Mouse (Mus musculus) lung, postnatal 0 days (tissue): ENCODE measurements around the gene Sbk2. TPM values are rescaled to one million over a fixed set of nuclear protein-coding genes. Genes with fewer than 3 reads are reported as not detected.

Experiments
- ATAC-seq: fragments of 200-750 bp; cut with Nextera tagmentation; 2 replicates; pipeline ENCODE4 v1.8.0; 2017; ENCODE audit warnings: moderate library complexity
- DNase-seq: peaks from one replicate; pipeline ENCODE4 v3.0.0-alpha.2; 2016; ENCODE audit warnings: low spot score
- H3K27ac ChIP-seq: fragments of 300-500 bp; sonication (generic); 2 replicates; pipeline ENCODE4 v1.5.1; 2014; ENCODE audit warnings: antibody characterized with exemption, mild to moderate bottlenecking, low read length, mixed read lengths
- H3K27me3 ChIP-seq: fragments of 300-500 bp; sonication (generic); replicated peaks from 2 replicates; pipeline ENCODE4 v1.6.1; 2014; ENCODE audit warnings: low read length, mixed read lengths; ENCODE audit not compliant: insufficient read depth
- H3K36me3 ChIP-seq: fragments of 300-500 bp; sonication (generic); 2 replicates; pipeline ENCODE4 v1.6.1; 2014; ENCODE audit warnings: low read length, mixed read lengths; ENCODE audit not compliant: insufficient read depth
- H3K4me1 ChIP-seq: fragments of 300-500 bp; sonication (generic); 2 replicates; pipeline ENCODE4 v1.6.1; 2014; ENCODE audit warnings: antibody characterized with exemption, low read depth, low read length, mixed read lengths; ENCODE audit not compliant: insufficient read depth
- H3K4me2 ChIP-seq: fragments of 300-500 bp; sonication (generic); replicated peaks from 2 replicates; pipeline ENCODE4 v1.6.1; 2014; ENCODE audit warnings: low read depth, mild to moderate bottlenecking, low read length, moderate library complexity, mixed read lengths
- H3K4me3 ChIP-seq: fragments of 300-500 bp; sonication (generic); 2 replicates; pipeline ENCODE4 v1.5.1; 2014; ENCODE audit warnings: low read depth, low read length
- H3K9ac ChIP-seq: fragments of 300-500 bp; sonication (generic); replicated peaks from 2 replicates; pipeline ENCODE4 v1.6.1; 2014; ENCODE audit warnings: low read depth, mild to moderate bottlenecking
- H3K9me3 ChIP-seq: fragments of 300-500 bp; sonication (generic); 2 replicates; pipeline ENCODE4 v1.6.1; 2016; ENCODE audit warnings: low read length, mixed read lengths
- CTCF ChIP-seq: IDR thresholded peaks from 2 replicates; pipeline ENCODE4 v1.5.1; 2016; ENCODE audit warnings: antibody characterized with exemption, mild to moderate bottlenecking
- WGBS: fragments of 180-500 bp; shearing (Covaris S2); extraction: QIAGEN DNeasy Blood & Tissue Kit; methylation state at CpG from one replicate; pipeline ENCODE4 v1.1.7; 2014; 5-methylcytosine and 5-hydroxymethylcytosine counted together
- polyA plus RNA-seq: library from polyadenylated mRNA; unstranded; fragments of >200 nt; fragmentation: Nextera tagmentation; extraction: Ambion mirVana; gene quantifications from 2 replicates; pipeline ENCODE4 v1.2.1, GENCODE M21; 2015

Gene Sbk2
- polyA plus RNA-seq, 1 experiment from 2014 or later = 0.19 TPM

DNA sequence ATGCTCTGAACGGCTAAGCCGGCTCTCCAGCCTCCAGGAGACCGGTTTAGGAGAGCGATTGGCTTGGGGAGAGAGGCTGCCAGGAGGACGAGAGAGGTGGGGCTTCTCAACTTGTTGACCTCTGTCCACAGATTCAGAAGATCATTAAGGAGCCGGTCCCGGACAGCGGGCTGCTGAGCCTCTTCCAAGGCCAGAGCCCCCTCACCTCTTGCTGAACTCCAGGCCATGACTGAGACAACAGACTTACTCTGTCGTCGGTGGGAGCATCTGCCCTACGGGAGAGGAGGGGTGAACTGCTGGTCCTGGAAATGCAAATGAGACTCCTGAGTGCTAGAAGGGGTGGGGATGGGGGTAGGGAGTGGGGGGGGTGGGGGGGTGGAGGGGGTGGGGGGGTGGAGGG is 69.0 kb downstream of the Sbk2 start:
- no peak for TF ChIP-seq CTCF
- no peaks in the 10 kb centered on the region for H3K36me3 ChIP-seq

More for the DNA sequence above, 69.0 kb downstream of the Sbk2 start:
- Histone ChIP-seq H3K27ac (no peak overlapping the region), H3K9me3 (no peaks in the 10 kb centered on the region), H3K9ac (no peak overlapping the region), H3K4me1 (no peaks in the 10 kb centered on the region), H3K4me3 (no peak overlapping the region), H3K27me3 (no peaks in the 10 kb centered on the region), H3K4me2 (no peak overlapping the region)
- DNase-seq (no peak), ATAC-seq (no peak)
- 45% methylated on average over 11 of the region's 11 CpGs for WGBS

Other genes with a start within 250 kb of the Sbk2 start
- 0.25 and 0.35 TPM in 2 replicates for gene Tmem150b, start 239.2 kb downstream of the Sbk2 start, polyA plus RNA-seq
- 31.9 and 34.4 TPM in 2 replicates for gene Kmt5c, start 224.3 kb downstream of the Sbk2 start, polyA plus RNA-seq
- 67.7 and 77.9 TPM in 2 replicates for gene Cox6b2, start 211.3 kb downstream of the Sbk2 start, polyA plus RNA-seq
- not detected in 2 replicates for gene Fam71e2, start 193.1 kb downstream of the Sbk2 start, polyA plus RNA-seq
- 0.29 and 0.64 TPM in 2 replicates for gene Il11, start 181.5 kb downstream of the Sbk2 start, polyA plus RNA-seq
- gene Tmem190, start 181.5 kb downstream of the Sbk2 start, polyA plus RNA-seq = 0.55 and 0.74 TPM in 2 replicates
- gene Tmem238, start 174.8 kb downstream of the Sbk2 start, polyA plus RNA-seq = 39.2 and 45.4 TPM in 2 replicates
- 282 and 294 TPM in 2 replicates for gene Rpl28, start 171.5 kb downstream of the Sbk2 start, polyA plus RNA-seq
- gene Ube2s, start 151.8 kb downstream of the Sbk2 start, polyA plus RNA-seq = 158 and 162 TPM in 2 replicates
- gene Shisa7, start 119.7 kb downstream of the Sbk2 start, polyA plus RNA-seq = 0.43 and 0.51 TPM in 2 replicates
- 12.7 and 16.1 TPM in 2 replicates for gene Isoc2b, start 94.1 kb downstream of the Sbk2 start, polyA plus RNA-seq
- 0.53 and 0.57 TPM in 2 replicates for gene Isoc2a, start 87.3 kb downstream of the Sbk2 start, polyA plus RNA-seq
- gene Gm36210, start 57.9 kb downstream of the Sbk2 start, polyA plus RNA-seq = not detected in 2 replicates
- 2.7 TPM in 2 replicates for gene Zfp628, start 49.2 kb downstream of the Sbk2 start, polyA plus RNA-seq
- 1.1 and 2.3 TPM in 2 replicates for gene Nat14, start 42.4 kb downstream of the Sbk2 start, polyA plus RNA-seq
- 1.4 and 1.7 TPM in 2 replicates for gene Ssc5d, start 38.6 kb downstream of the Sbk2 start, polyA plus RNA-seq
- 0.37 TPM in 2 replicates for gene Sbk3, start 6.8 kb upstream of the Sbk2 start, polyA plus RNA-seq
- gene Zfp579, start 31.8 kb upstream of the Sbk2 start, polyA plus RNA-seq = 29.7 and 30.6 TPM in 2 replicates
- 22.4 and 24.6 TPM in 2 replicates for gene Zfp524, start 50.0 kb upstream of the Sbk2 start, polyA plus RNA-seq
- gene Fiz1, start 50.3 kb upstream of the Sbk2 start, polyA plus RNA-seq = 20.5 and 20.8 TPM in 2 replicates
- 2.1 and 4.4 TPM in 2 replicates for gene Gm44973, start 51.1 kb upstream of the Sbk2 start, polyA plus RNA-seq
- 3.4 and 3.8 TPM in 2 replicates for gene Zfp865, start 56.0 kb upstream of the Sbk2 start, polyA plus RNA-seq
- 0.42 and 1.2 TPM in 2 replicates for gene Ccdc106, start 56.1 kb upstream of the Sbk2 start, polyA plus RNA-seq
- not detected in 2 replicates for gene 4632433K11Rik, start 69.7 kb upstream of the Sbk2 start, polyA plus RNA-seq
- 6.5 and 7.7 TPM in 2 replicates for gene Zfp784, start 74.0 kb upstream of the Sbk2 start, polyA plus RNA-seq
- gene Zfp580, start 87.1 kb upstream of the Sbk2 start, polyA plus RNA-seq = 25.7 and 30.4 TPM in 2 replicates
- gene U2af2, start 97.7 kb upstream of the Sbk2 start, polyA plus RNA-seq = 42.0 and 46.1 TPM in 2 replicates
- 40.7 and 41.6 TPM in 2 replicates for gene Epn1, start 115.8 kb upstream of the Sbk2 start, polyA plus RNA-seq
- not detected in 2 replicates for gene Rfpl4, start 152.5 kb upstream of the Sbk2 start, polyA plus RNA-seq
- gene Rasl2-9, start 161.5 kb upstream of the Sbk2 start, polyA plus RNA-seq = 0.52 and 0.88 TPM in 2 replicates
- not detected in 2 replicates for gene Vmn1r55, start 185.3 kb upstream of the Sbk2 start, polyA plus RNA-seq
- not detected in 2 replicates for gene Vmn1r56, start 232.3 kb upstream of the Sbk2 start, polyA plus RNA-seq